Mouse (Mus musculus) C2C12 (cell line): ENCODE measurements around the gene Gm49322.

ENCODE experiments used
- CEBPB ChIP-seq: IDR thresholded peaks from one replicate; pipeline ENCODE4 v1.6.1; 2011; ENCODE audit warnings: low read depth, mild to moderate bottlenecking, control low read depth, moderate library complexity
- CTCF ChIP-seq: IDR thresholded peaks from one replicate; pipeline ENCODE4 v1.5.1; 2011; ENCODE audit not compliant: control insufficient read depth, insufficient read depth, insufficient read length
- FOSL1 ChIP-seq: IDR thresholded peaks from one replicate; pipeline ENCODE4 v1.8.0; 2011; ENCODE audit warnings: mild to moderate bottlenecking, low read length; ENCODE audit not compliant: poor library complexity, insufficient read depth, severe bottlenecking
- MAX ChIP-seq: IDR thresholded peaks from one replicate; pipeline ENCODE4 v1.6.1; 2011; ENCODE audit warnings: mild to moderate bottlenecking, control low read depth
- MYOD1 ChIP-seq: IDR thresholded peaks from one replicate; pipeline ENCODE4 v1.6.1; 2011; ENCODE audit warnings: low read depth; ENCODE audit not compliant: control insufficient read depth, insufficient read length
- MYOG ChIP-seq: IDR thresholded peaks from one replicate; pipeline ENCODE4 v1.6.1; 2011; ENCODE audit not compliant: control insufficient read depth, insufficient read length; ENCODE audit errors: extremely low read depth
- USF1 ChIP-seq: IDR thresholded peaks from one replicate; pipeline ENCODE4 v1.6.1; 2011; ENCODE audit warnings: low read depth, mild to moderate bottlenecking, control low read depth, moderate library complexity

DNA sequence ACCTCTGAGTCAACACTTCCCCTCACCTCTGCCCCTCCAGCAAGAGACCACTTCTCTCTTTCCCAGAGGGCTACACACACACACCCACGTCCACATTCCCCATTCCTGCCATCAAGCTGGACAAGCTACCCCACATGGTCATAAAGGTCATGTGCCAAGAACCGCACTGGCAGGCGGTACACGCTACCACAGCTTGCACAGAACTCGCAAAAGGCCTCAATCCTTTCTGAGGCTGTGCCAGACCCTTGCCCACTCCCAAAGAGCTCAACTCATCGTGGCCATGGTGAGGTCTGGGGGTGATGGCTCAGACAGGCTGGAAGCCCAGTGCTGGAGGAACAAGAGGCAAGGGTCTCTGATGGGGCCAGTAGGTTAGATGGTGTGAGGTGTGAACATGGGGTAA is 49.0 kb downstream of the Gm49322 start:
- TF ChIP-seq CTCF (no peak), MYOD1 (no peak), USF1 (no peak), FOSL1 (no peak), MAX (no peak), MYOG (no peak), CEBPB (no peak)
